Mouse (Mus musculus) kidney, postnatal 4 days (tissue): ENCODE measurements around the gene Gm3776.
"Not testable (repeated sequence)": the region's sequence is repeated elsewhere in the genome, so short reads cannot be mapped to it uniquely, and the experiment has no call there.

Experiments used
- DNase-seq, 2 experiments: peaks; one replicate each; pipeline ENCODE4 v3.0.0; 2021; ENCODE audit warnings: mixed read lengths in 2 of 2

The Gm3776 gene

DNA sequence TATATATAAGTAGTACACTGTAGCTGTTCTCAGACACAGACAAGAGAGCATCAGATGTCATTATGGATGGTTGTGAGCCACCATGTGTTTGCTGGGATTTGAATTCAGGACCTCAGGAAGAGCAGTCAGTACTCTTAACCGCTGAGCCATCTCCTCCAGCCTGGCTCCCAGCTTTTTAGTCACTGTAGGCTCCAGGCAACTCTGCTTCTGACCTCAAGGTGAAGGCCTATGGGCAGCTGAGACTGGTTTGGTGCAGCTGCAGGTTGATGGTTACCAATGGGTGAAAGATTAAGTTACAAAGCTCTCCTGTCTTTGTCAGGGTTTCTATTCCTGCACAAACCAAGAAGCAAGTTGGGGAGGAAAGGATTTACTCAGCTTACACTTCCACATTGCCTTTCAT lies 36.8 kb downstream of the Gm3776 start:
- peak in 1 of 2 experiments; percentile 11 for DNase-seq

DNA sequence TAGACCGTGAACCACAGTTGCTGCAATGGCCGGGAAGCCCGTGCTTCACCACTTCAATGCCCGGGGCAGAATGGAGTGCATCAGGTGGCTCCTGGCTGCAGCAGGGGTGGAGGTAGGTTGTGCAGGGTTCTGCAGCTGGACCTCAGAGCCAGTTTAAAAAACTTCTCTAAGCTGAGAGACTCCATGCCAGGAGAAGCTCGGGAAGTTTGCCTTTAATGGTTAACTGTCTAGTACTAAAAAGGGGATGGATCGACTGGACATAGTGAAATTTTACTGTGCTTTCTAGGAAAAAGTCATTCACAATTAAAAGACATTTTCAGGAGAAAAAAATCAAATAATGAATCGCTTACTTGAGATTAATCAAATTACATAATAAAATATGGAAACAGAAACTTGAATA lies 37.9 kb downstream of the Gm3776 start:
- DNase-seq = not testable (repeated sequence)

DNA sequence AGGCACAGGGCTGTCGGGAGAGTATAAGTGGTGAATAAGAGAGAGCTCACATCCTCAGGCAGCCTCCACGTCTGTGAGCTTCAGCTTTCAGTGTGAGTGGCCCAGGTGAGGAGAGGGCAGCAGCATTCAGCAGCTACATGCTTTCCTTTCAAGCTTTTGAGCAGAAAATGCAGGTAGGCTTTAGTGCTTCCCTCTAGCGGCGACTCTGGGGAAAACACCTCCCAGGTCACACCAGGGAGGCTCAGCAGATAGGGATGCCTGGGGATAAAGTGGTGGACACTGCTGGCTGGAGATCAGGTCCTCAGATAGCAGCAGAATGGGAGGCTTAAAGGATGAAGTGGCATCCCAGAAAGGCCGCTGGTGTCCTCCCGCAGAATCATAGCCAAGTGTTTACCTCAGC lies 39.2 kb downstream of the Gm3776 start:
- peak; percentile 66 to 70 for DNase-seq

GRCm38 (mm10) chr9:78298232-78298631 lies 41.3 kb downstream of the Gm3776 start:
- no peak for DNase-seq

GRCm38 (mm10) chr9:78299143-78299542 lies 42.2 kb downstream of the Gm3776 start:
- not testable (repeated sequence) for DNase-seq

GRCm38 (mm10) chr9:78308122-78308521 lies 51.2 kb downstream of the Gm3776 start:
- DNase-seq = not testable (repeated sequence)

GRCm38 (mm10) chr9:78314696-78315095 lies 57.8 kb downstream of the Gm3776 start, which contains the start of gene Omt2a:
Omt2a (minus strand) TSS chr9:78314796.
- DNase-seq = no peak
